Mouse (Mus musculus): ENCODE data around the gene Eva1b. TPM values are rescaled to one million over a fixed set of nuclear protein-coding genes. Genes with fewer than 3 reads are reported as not detected.

The Eva1b gene
- polyA plus RNA-seq (2015; fragmentation: Nextera tagmentation; extraction: Ambion mirVana), result 30.9 and 34.2 TPM in 2 replicates

GRCm38 (mm10) chr4:126147533-126148160, at the start of gene Eva1b:
TSS of gene Eva1b (plus strand) at chr4:126147744.
- 2% methylated on average over 24 of the region's 24 CpGs for WGBS
- ATAC-seq (ENCODE audit: extremely low read depth, insufficient number of reproducible peaks, low FRiP score, low TSS enrichment), result peak; percentile 37; the same call in 1 of the 2 replicates
- Histone ChIP-seq H3K36me3 (peaks cover 14% of the 10 kb centered on the region), H3K9me3 (no peaks in the 10 kb centered on the region), H3K27me3 (replicated peaks) (peaks cover 25% of the 10 kb centered on the region), H3K27ac (replicated peaks) (peak within 1 kb of the TSS; percentile 93), H3K4me3 (peak within 1 kb of the TSS; percentile 69), H3K4me1 (peaks cover 50% of the 10 kb centered on the region), H3K4me2 (peak within 1 kb of the TSS; percentile 78), H3K9ac (peak within 1 kb of the TSS; percentile 87)

GRCm38 (mm10) chr4:126099365-126099764, 48.2 kb upstream of the Eva1b start:
- Histone ChIP-seq H3K4me1 (peaks cover 63% of the 10 kb centered on the region), H3K4me3 (no peak overlapping the region), H3K36me3 (peaks cover 21% of the 10 kb centered on the region), H3K27ac (replicated peaks) (peak overlapping the region; percentile 81), H3K4me2 (peak overlapping the region; percentile 48), H3K27me3 (replicated peaks) (no peaks in the 10 kb centered on the region), H3K9me3 (no peaks in the 10 kb centered on the region), H3K9ac (peak overlapping the region; percentile 37; the same call in 1 of the 2 replicates)
- ATAC-seq (ENCODE audit: extremely low read depth, insufficient number of reproducible peaks, low FRiP score, low TSS enrichment), result no peak
- WGBS, result 83% methylated on average over 3 of the region's 3 CpGs

GRCm38 (mm10) chr4:126100764-126101163, 46.8 kb upstream of the Eva1b start:
- no peaks in the 10 kb centered on the region for H3K9me3 ChIP-seq
- 83% methylated on average over 3 of the region's 3 CpGs for WGBS
- H3K27me3 ChIP-seq (replicated peaks), result no peaks in the 10 kb centered on the region
- H3K9ac ChIP-seq, result no peak overlapping the region
- H3K27ac ChIP-seq (replicated peaks), result 0 out of 2 replicates have a peak overlapping the region, but pooled peaks have one; percentile 81
- peaks cover 21% of the 10 kb centered on the region for H3K36me3 ChIP-seq
- no peak overlapping the region for H3K4me3 ChIP-seq
- H3K4me2 ChIP-seq, result no peak overlapping the region
- peaks cover 77% of the 10 kb centered on the region for H3K4me1 ChIP-seq
- ATAC-seq (ENCODE audit: extremely low read depth, insufficient number of reproducible peaks, low FRiP score, low TSS enrichment), result no peak

- 51% methylated on average over 7 of the region's 7 CpGs for WGBS
- Histone ChIP-seq H3K4me2 (peak overlapping the region; percentile 99), H3K4me3 (peak overlapping the region; percentile 94), H3K9ac (peak overlapping the region; percentile 97), H3K4me1 (peaks cover 86% of the 10 kb centered on the region), H3K27me3 (replicated peaks) (no peaks in the 10 kb centered on the region), H3K9me3 (no peaks in the 10 kb centered on the region), H3K36me3 (peaks cover 21% of the 10 kb centered on the region), H3K27ac (replicated peaks) (peak overlapping the region; percentile 96)
- ATAC-seq (ENCODE audit: extremely low read depth, insufficient number of reproducible peaks, low FRiP score, low TSS enrichment), result no peak; the same call in 1 of the 2 replicates
Observed at GRCm38 (mm10) chr4:126102061-126102841, 45.3 kb upstream of the Eva1b start.

GRCm38 (mm10) chr4:126103057-126103581, 44.4 kb upstream of the Eva1b start:
- ATAC-seq (ENCODE audit: extremely low read depth, insufficient number of reproducible peaks, low FRiP score, low TSS enrichment), result peak; percentile 72
- WGBS, result under 1% methylated on average over 15 of the region's 15 CpGs
- Histone ChIP-seq H3K36me3 (peaks cover 20% of the 10 kb centered on the region), H3K4me1 (peaks cover 86% of the 10 kb centered on the region), H3K27me3 (replicated peaks) (no peaks in the 10 kb centered on the region), H3K4me2 (peak overlapping the region; percentile 99), H3K9ac (peak overlapping the region; percentile 97), H3K27ac (replicated peaks) (peak overlapping the region; percentile 96), H3K4me3 (peak overlapping the region; percentile 94), H3K9me3 (no peaks in the 10 kb centered on the region)

GRCm38 (mm10) chr4:126103590-126104068, 43.9 kb upstream of the Eva1b start, which contains the start of gene Stk40:
TSS of gene Stk40 (plus strand) at chr4:126103957.
- Histone ChIP-seq H3K9ac (peak within 1 kb of the TSS; percentile 97), H3K4me3 (peak within 1 kb of the TSS; percentile 94), H3K27me3 (replicated peaks) (no peaks in the 10 kb centered on the region), H3K36me3 (peaks cover 15% of the 10 kb centered on the region), H3K27ac (replicated peaks) (peak within 1 kb of the TSS; percentile 96), H3K9me3 (no peaks in the 10 kb centered on the region), H3K4me1 (peaks cover 87% of the 10 kb centered on the region), H3K4me2 (peak within 1 kb of the TSS; percentile 99)
- under 1% methylated on average over 34 of the region's 34 CpGs for WGBS
- ATAC-seq (ENCODE audit: extremely low read depth, insufficient number of reproducible peaks, low FRiP score, low TSS enrichment), result peak; percentile 85

- no peak for ATAC-seq (ENCODE audit: extremely low read depth, insufficient number of reproducible peaks, low FRiP score, low TSS enrichment)
- Histone ChIP-seq H3K4me3 (peak overlapping the region; percentile 94), H3K36me3 (0 out of 2 replicates have a peak, but pooled peaks cover 8% of the 10 kb centered on the region), H3K4me1 (peaks cover 87% of the 10 kb centered on the region), H3K27ac (replicated peaks) (peak overlapping the region; percentile 96), H3K27me3 (replicated peaks) (no peaks in the 10 kb centered on the region), H3K9me3 (no peaks in the 10 kb centered on the region), H3K4me2 (peak overlapping the region; percentile 99), H3K9ac (peak overlapping the region; percentile 97)
- 1% methylated on average over 34 of the region's 34 CpGs for WGBS
Observed at GRCm38 (mm10) chr4:126104261-126105075, 43.1 kb upstream of the Eva1b start.

- H3K27me3 ChIP-seq (replicated peaks), result no peaks in the 10 kb centered on the region
- peak overlapping the region; percentile 94 for H3K4me3 ChIP-seq
- H3K4me2 ChIP-seq, result peak overlapping the region; percentile 99
- ATAC-seq (ENCODE audit: extremely low read depth, insufficient number of reproducible peaks, low FRiP score, low TSS enrichment), result no peak
- H3K9ac ChIP-seq, result peak overlapping the region; percentile 97
- H3K9me3 ChIP-seq, result no peaks in the 10 kb centered on the region
- WGBS, result 66% methylated on average over 7 of the region's 7 CpGs
- 0 out of 2 replicates have a peak, but pooled peaks cover 7% of the 10 kb centered on the region for H3K36me3 ChIP-seq
- H3K4me1 ChIP-seq, result peaks cover 87% of the 10 kb centered on the region
- no peak overlapping the region for H3K27ac ChIP-seq (replicated peaks)
Observed at GRCm38 (mm10) chr4:126105131-126105783, 42.3 kb upstream of the Eva1b start.

GRCm38 (mm10) chr4:126108061-126108740, 39.3 kb upstream of the Eva1b start:
- no peaks in the 10 kb centered on the region for H3K9me3 ChIP-seq
- no peak overlapping the region for H3K4me3 ChIP-seq
- no peaks in the 10 kb centered on the region for H3K27me3 ChIP-seq (replicated peaks)
- H3K27ac ChIP-seq (replicated peaks), result peak overlapping the region; percentile 96
- H3K36me3 ChIP-seq, result no peaks in the 10 kb centered on the region
- ATAC-seq (ENCODE audit: extremely low read depth, insufficient number of reproducible peaks, low FRiP score, low TSS enrichment), result no peak
- peak overlapping the region; percentile 69 for H3K9ac ChIP-seq
- peak overlapping the region; percentile 14; the same call in 1 of the 2 replicates for H3K4me2 ChIP-seq
- H3K4me1 ChIP-seq, result peaks cover 86% of the 10 kb centered on the region
- WGBS, result 57% methylated on average over 8 of the region's 8 CpGs

Measured in heart, embryonic 13.5 days (tissue).